Mouse (Mus musculus) forebrain, embryonic 11.5 days (tissue): ENCODE data around the gene Sctr. TPM values are rescaled to one million over a fixed set of nuclear protein-coding genes. Genes with fewer than 3 reads are reported as not detected.
"Not testable (repeated sequence)": the region's sequence is repeated elsewhere in the genome, so short reads cannot be mapped to it uniquely, and the experiment has no call there.

Source experiments
- ATAC-seq: fragments of 200-750 bp; cut with Nextera tagmentation; replicated peaks from 2 replicates; pipeline ENCODE4 v1.8.0; 2017; ENCODE audit warnings: moderate TSS enrichment; ENCODE audit not compliant: low FRiP score
- DNase-seq: peaks from one replicate; pipeline ENCODE4 v3.0.0-alpha.2; 2017; ENCODE audit warnings: low spot score
- H3K27ac ChIP-seq: fragments of 300-500 bp; sonication (generic); 2 replicates; pipeline ENCODE4 v1.5.1; 2014; ENCODE audit warnings: low read depth, low read length
- H3K27me3 ChIP-seq: fragments of 300-500 bp; sonication (generic); 2 replicates; pipeline ENCODE4 v1.6.1; 2014; ENCODE audit warnings: mild to moderate bottlenecking, low read length, mixed read lengths; ENCODE audit not compliant: control insufficient read depth, insufficient read depth
- H3K36me3 ChIP-seq: fragments of 300-500 bp; sonication (generic); 2 replicates; pipeline ENCODE4 v1.6.1; 2014; ENCODE audit warnings: mild to moderate bottlenecking, low read length, moderate library complexity, mixed read lengths; ENCODE audit not compliant: control insufficient read depth, insufficient read depth
- H3K4me1 ChIP-seq: fragments of 300-500 bp; sonication (generic); replicated peaks from 2 replicates; pipeline ENCODE4 v1.6.1; 2014; ENCODE audit warnings: low read length, mixed read lengths; ENCODE audit not compliant: control insufficient read depth, insufficient read depth
- H3K4me2 ChIP-seq: fragments of 300-500 bp; sonication (generic); 2 replicates; pipeline ENCODE4 v1.6.1; 2014; ENCODE audit warnings: low read depth, mild to moderate bottlenecking, low read length, moderate library complexity, mixed read lengths; ENCODE audit not compliant: severe bottlenecking
- H3K4me3 ChIP-seq: fragments of 300-500 bp; sonication (generic); 2 replicates; pipeline ENCODE4 v1.5.1; 2014; ENCODE audit warnings: low read depth, low read length
- H3K9ac ChIP-seq: fragments of 300-500 bp; sonication (generic); 2 replicates; pipeline ENCODE4 v1.6.1; 2014; ENCODE audit warnings: low read length
- H3K9me3 ChIP-seq: fragments of 300-500 bp; sonication (generic); 2 replicates; pipeline ENCODE4 v1.6.1; 2016; ENCODE audit warnings: low read length, mixed read lengths; ENCODE audit not compliant: control insufficient read depth
- WGBS: fragments of 180-500 bp; shearing (Covaris S2); extraction: QIAGEN DNeasy Blood & Tissue Kit; methylation state at CpG from one replicate; pipeline ENCODE4 v1.1.7; 2014; 5-methylcytosine and 5-hydroxymethylcytosine counted together
- polyA plus RNA-seq: library from polyadenylated mRNA; unstranded; fragments of >200 nt; fragmentation: Nextera tagmentation; extraction: Ambion mirVana; gene quantifications from 2 replicates; pipeline ENCODE4 v1.2.1, GENCODE M21; 2014

Sctr gene
- polyA plus RNA-seq, 1 experiment from 2014 or later: 0.29 TPM

- not testable (repeated sequence) for H3K27ac ChIP-seq, H3K4me2 ChIP-seq, H3K4me1 ChIP-seq, H3K9me3 ChIP-seq, H3K36me3 ChIP-seq, H3K4me3 ChIP-seq, H3K9ac ChIP-seq, H3K27me3 ChIP-seq
- DNase-seq (peak; percentile 90), ATAC-seq (peak; percentile 70)
- 52% methylated on average over 11 of the region's 14 CpGs for WGBS
Measured at GRCm38 (mm10) chr1:120093482-120094134, 86.9 kb downstream of the Sctr start.

GRCm38 (mm10) chr1:120094920-120095319 lies 88.2 kb downstream of the Sctr start:
- WGBS: 81% methylated on average over 3 of the region's 3 CpGs
- no peak for ATAC-seq
- H3K4me3 ChIP-seq: no peak overlapping the region

GRCm38 (mm10) chr1:120098327-120098726 lies 91.6 kb downstream of the Sctr start:
- H3K9ac ChIP-seq: no peak overlapping the region
- H3K4me1 ChIP-seq: no peaks in the 10 kb centered on the region
- no peak for ATAC-seq
- no peak overlapping the region for H3K4me2 ChIP-seq
- H3K27me3 ChIP-seq: no peaks in the 10 kb centered on the region
- H3K27ac ChIP-seq: no peak overlapping the region
- H3K36me3 ChIP-seq: no peaks in the 10 kb centered on the region
- no peaks in the 10 kb centered on the region for H3K9me3 ChIP-seq
- H3K4me3 ChIP-seq: no peak overlapping the region
- peak; percentile 72 for DNase-seq
- 16% methylated on average over 7 of the region's 7 CpGs for WGBS

More at GRCm38 (mm10) chr1:120094920-120095319, 88.2 kb downstream of the Sctr start:
- H3K36me3 ChIP-seq: no peaks in the 10 kb centered on the region
- H3K4me2 ChIP-seq: no peak overlapping the region
- no peak overlapping the region for H3K27ac ChIP-seq
- H3K27me3 ChIP-seq: no peaks in the 10 kb centered on the region
- DNase-seq: no peak
- H3K9ac ChIP-seq: no peak overlapping the region
- H3K4me1 ChIP-seq: no peaks in the 10 kb centered on the region
- no peaks in the 10 kb centered on the region; the same call in 1 of the 2 replicates for H3K9me3 ChIP-seq

GRCm38 (mm10) chr1:120099483-120099882 lies 92.8 kb downstream of the Sctr start:
- H3K27ac ChIP-seq: no peak overlapping the region
- H3K9me3 ChIP-seq: no peaks in the 10 kb centered on the region
- H3K9ac ChIP-seq: no peak overlapping the region
- no peaks in the 10 kb centered on the region for H3K36me3 ChIP-seq
- no peak overlapping the region for H3K4me2 ChIP-seq
- DNase-seq (no peak), ATAC-seq (no peak)
- H3K4me3 ChIP-seq: no peak overlapping the region
- WGBS: 74% methylated on average over 6 of the region's 6 CpGs
- no peaks in the 10 kb centered on the region for H3K27me3 ChIP-seq
- no peaks in the 10 kb centered on the region for H3K4me1 ChIP-seq

GRCm38 (mm10) chr1:120100456-120101226 lies 93.9 kb downstream of the Sctr start:
- 87% methylated on average over 8 of the region's 8 CpGs for WGBS
- Histone ChIP-seq H3K27ac (no peak overlapping the region), H3K4me2 (no peak overlapping the region), H3K9ac (no peak overlapping the region), H3K4me1 (no peaks in the 10 kb centered on the region), H3K4me3 (no peak overlapping the region), H3K9me3 (no peaks in the 10 kb centered on the region), H3K27me3 (no peaks in the 10 kb centered on the region), H3K36me3 (no peaks in the 10 kb centered on the region)
- DNase-seq (no peak), ATAC-seq (no peak)

GRCm38 (mm10) chr1:120101227-120101609 lies 94.5 kb downstream of the Sctr start:
- WGBS: 89% methylated on average over 3 of the region's 3 CpGs

GRCm38 (mm10) chr1:120105556-120105959 lies 98.9 kb downstream of the Sctr start:
- Histone ChIP-seq H3K27me3 (no peaks in the 10 kb centered on the region), H3K4me2 (no peak overlapping the region), H3K9ac (no peak overlapping the region), H3K4me1 (no peaks in the 10 kb centered on the region), H3K9me3 (no peaks in the 10 kb centered on the region), H3K4me3 (no peak overlapping the region), H3K27ac (no peak overlapping the region), H3K36me3 (no peaks in the 10 kb centered on the region)
- DNase-seq (no peak), ATAC-seq (no peak)
- WGBS: 87% methylated on average over 5 of the region's 5 CpGs

More at GRCm38 (mm10) chr1:120101227-120101609, 94.5 kb downstream of the Sctr start:
- DNase-seq (no peak), ATAC-seq (no peak)
- H3K4me2 ChIP-seq: no peak overlapping the region
- no peaks in the 10 kb centered on the region for H3K4me1 ChIP-seq
- no peaks in the 10 kb centered on the region for H3K27me3 ChIP-seq
- no peak overlapping the region for H3K27ac ChIP-seq
- H3K36me3 ChIP-seq: no peaks in the 10 kb centered on the region
- H3K9ac ChIP-seq: no peak overlapping the region
- no peak overlapping the region for H3K4me3 ChIP-seq
- no peaks in the 10 kb centered on the region for H3K9me3 ChIP-seq

GRCm38 (mm10) chr1:120109741-120110432 lies 103.2 kb downstream of the Sctr start:
- no peak overlapping the region for H3K27ac ChIP-seq
- ATAC-seq (no peak), DNase-seq (no peak)
- peaks cover 8% of the 10 kb centered on the region for H3K36me3 ChIP-seq
- no peaks in the 10 kb centered on the region for H3K4me1 ChIP-seq
- H3K27me3 ChIP-seq: no peaks in the 10 kb centered on the region
- H3K4me2 ChIP-seq: no peak overlapping the region
- H3K9ac ChIP-seq: no peak overlapping the region
- WGBS: 86% methylated on average over 19 of the region's 19 CpGs
- no peak overlapping the region for H3K4me3 ChIP-seq
- H3K9me3 ChIP-seq: peaks cover 3% of the 10 kb centered on the region; the same call in 1 of the 2 replicates
